Mouse (Mus musculus) midbrain, postnatal 0 days (tissue): ENCODE data around the gene Nexn. TPM values are rescaled to one million over a fixed set of nuclear protein-coding genes. Genes with fewer than 3 reads are reported as not detected.

Experiments
- ATAC-seq: fragments of 200-750 bp; cut with Nextera tagmentation; 2 replicates; pipeline ENCODE4 v1.8.0; 2017; ENCODE audit warnings: moderate number of reproducible peaks, mild to moderate bottlenecking, moderate TSS enrichment, moderate library complexity; ENCODE audit not compliant: low FRiP score
- DNase-seq: peaks from one replicate; pipeline ENCODE4 v3.0.0-alpha.2; 2015; ENCODE audit warnings: low spot score
- H3K27ac ChIP-seq: fragments of 300-500 bp; sonication (generic); 2 replicates; pipeline ENCODE4 v1.5.1; 2014; ENCODE audit warnings: low read depth, mild to moderate bottlenecking, low read length, mixed read lengths
- H3K27me3 ChIP-seq: fragments of 300-500 bp; sonication (generic); 2 replicates; pipeline ENCODE4 v1.6.1; 2014; ENCODE audit warnings: low read length, control low read depth, mixed read lengths; ENCODE audit not compliant: insufficient read depth
- H3K36me3 ChIP-seq: fragments of 300-500 bp; sonication (generic); 2 replicates; pipeline ENCODE4 v1.6.1; 2014; ENCODE audit warnings: low read length, control low read depth, mixed read lengths; ENCODE audit not compliant: insufficient read depth
- H3K4me1 ChIP-seq: fragments of 300-500 bp; sonication (generic); 2 replicates; pipeline ENCODE4 v1.6.1; 2014; ENCODE audit warnings: mild to moderate bottlenecking, control low read depth, antibody characterized with exemption, low read length, mixed read lengths; ENCODE audit not compliant: insufficient read depth
- H3K4me2 ChIP-seq: fragments of 300-500 bp; sonication (generic); 2 replicates; pipeline ENCODE4 v1.6.1; 2014; ENCODE audit warnings: low read depth, mild to moderate bottlenecking, low read length, mixed read lengths; ENCODE audit not compliant: poor library complexity, severe bottlenecking
- H3K4me3 ChIP-seq: fragments of 300-500 bp; sonication (generic); 2 replicates; pipeline ENCODE4 v1.5.1; 2014; ENCODE audit warnings: low read depth, mild to moderate bottlenecking, low read length, moderate library complexity
- H3K9ac ChIP-seq: fragments of 300-500 bp; sonication (generic); replicated peaks from 2 replicates; pipeline ENCODE4 v1.6.1; 2014; ENCODE audit warnings: mild to moderate bottlenecking, low read length, moderate library complexity, mixed read lengths; ENCODE audit not compliant: poor library complexity, severe bottlenecking
- H3K9me3 ChIP-seq: fragments of 300-500 bp; sonication (generic); 2 replicates; pipeline ENCODE4 v1.6.1; 2016; ENCODE audit warnings: low read length, control low read depth
- CTCF ChIP-seq: IDR thresholded peaks from 2 replicates; pipeline ENCODE4 v1.5.1; 2016; ENCODE audit warnings: antibody characterized with exemption, mild to moderate bottlenecking
- WGBS: fragments of 180-500 bp; shearing (Covaris S2); extraction: QIAGEN DNeasy Blood & Tissue Kit; methylation state at CpG from one replicate; pipeline ENCODE4 v1.1.7; 2014; 5-methylcytosine and 5-hydroxymethylcytosine counted together
- polyA plus RNA-seq: library from polyadenylated mRNA; unstranded; fragments of >200 nt; fragmentation: Nextera tagmentation; extraction: Ambion mirVana; gene quantifications from 2 replicates; pipeline ENCODE4 v1.2.1, GENCODE M21; 2015
- total RNA-seq: library from RNA; depleted of rRNA; stranded (reverse); fragments of >200 nt; gene quantifications from 2 replicates; pipeline ENCODE4 v1.2.3, GENCODE M21; 2014

The Nexn gene
- total and polyA plus RNA-seq, 2 experiments from 2014 or later, result 0.11 to 2.3 TPM

DNA sequence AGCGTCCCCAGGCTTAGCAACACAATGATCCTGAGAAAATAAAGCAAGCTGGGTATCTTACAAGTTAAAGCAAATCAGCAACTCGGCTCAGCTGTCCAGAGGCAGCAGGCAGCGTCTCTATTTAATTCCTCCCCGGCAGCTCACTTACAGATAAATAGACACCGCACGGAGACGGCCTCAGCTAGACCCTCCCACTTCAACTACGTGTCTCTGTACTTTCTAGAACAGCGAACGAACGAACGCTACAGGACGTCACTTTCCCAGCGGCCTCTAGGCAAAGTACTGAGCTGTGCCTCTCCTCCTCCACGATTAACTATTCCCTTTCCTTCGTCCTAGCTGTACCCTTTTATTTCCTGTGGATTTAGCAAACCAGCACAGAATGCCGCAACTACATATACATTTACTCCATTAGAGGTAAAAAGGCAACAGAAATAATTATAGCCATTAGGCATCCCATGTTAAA, 72.5 kb downstream of the Nexn start:
- ATAC-seq, result peak; percentile 97
- peak; percentile 31 for TF ChIP-seq CTCF
- WGBS, result under 1% methylated on average over 17 of the region's 17 CpGs
- Histone ChIP-seq H3K9ac (peak overlapping the region; percentile 53), H3K36me3 (no peaks in the 10 kb centered on the region), H3K27ac (peak overlapping the region; percentile 73), H3K9me3 (no peaks in the 10 kb centered on the region), H3K4me3 (peak overlapping the region; percentile 57), H3K27me3 (no peaks in the 10 kb centered on the region), H3K4me2 (peak overlapping the region; percentile 50), H3K4me1 (0 out of 2 replicates have a peak, but pooled peaks cover 4% of the 10 kb centered on the region)
- DNase-seq, result peak; percentile 97

DNA sequence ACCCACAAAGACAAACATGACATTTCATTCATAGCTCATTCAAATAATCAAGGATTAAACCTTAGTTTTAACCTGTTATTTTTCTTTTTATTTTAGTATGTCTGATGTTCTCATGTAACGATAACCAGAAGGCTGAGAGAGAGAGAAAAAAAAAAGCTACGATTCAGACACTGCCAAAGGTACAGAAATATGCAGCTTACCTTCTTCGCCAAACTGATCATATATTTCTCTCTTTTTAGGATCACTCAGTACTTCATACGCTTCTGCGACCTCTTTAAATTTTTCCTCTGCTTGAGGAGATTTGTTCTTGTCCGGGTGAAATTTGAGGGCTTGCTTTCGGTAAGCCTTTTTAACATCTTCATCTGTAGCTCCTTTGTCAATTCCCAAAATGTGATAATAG, 73.0 kb downstream of the Nexn start:
- DNase-seq (no peak), ATAC-seq (no peak)
- peak overlapping the region; percentile 57 for H3K4me3 ChIP-seq
- H3K9me3 ChIP-seq, result no peaks in the 10 kb centered on the region
- peak overlapping the region; percentile 73 for H3K27ac ChIP-seq
- H3K4me2 ChIP-seq, result peak overlapping the region; percentile 50
- H3K4me1 ChIP-seq, result 0 out of 2 replicates have a peak, but pooled peaks cover 4% of the 10 kb centered on the region
- no peaks in the 10 kb centered on the region for H3K27me3 ChIP-seq
- H3K9ac ChIP-seq, result peak overlapping the region; percentile 53
- H3K36me3 ChIP-seq, result no peaks in the 10 kb centered on the region
- no peak for TF ChIP-seq CTCF
- 3% methylated on average over 7 of the region's 7 CpGs for WGBS

DNA sequence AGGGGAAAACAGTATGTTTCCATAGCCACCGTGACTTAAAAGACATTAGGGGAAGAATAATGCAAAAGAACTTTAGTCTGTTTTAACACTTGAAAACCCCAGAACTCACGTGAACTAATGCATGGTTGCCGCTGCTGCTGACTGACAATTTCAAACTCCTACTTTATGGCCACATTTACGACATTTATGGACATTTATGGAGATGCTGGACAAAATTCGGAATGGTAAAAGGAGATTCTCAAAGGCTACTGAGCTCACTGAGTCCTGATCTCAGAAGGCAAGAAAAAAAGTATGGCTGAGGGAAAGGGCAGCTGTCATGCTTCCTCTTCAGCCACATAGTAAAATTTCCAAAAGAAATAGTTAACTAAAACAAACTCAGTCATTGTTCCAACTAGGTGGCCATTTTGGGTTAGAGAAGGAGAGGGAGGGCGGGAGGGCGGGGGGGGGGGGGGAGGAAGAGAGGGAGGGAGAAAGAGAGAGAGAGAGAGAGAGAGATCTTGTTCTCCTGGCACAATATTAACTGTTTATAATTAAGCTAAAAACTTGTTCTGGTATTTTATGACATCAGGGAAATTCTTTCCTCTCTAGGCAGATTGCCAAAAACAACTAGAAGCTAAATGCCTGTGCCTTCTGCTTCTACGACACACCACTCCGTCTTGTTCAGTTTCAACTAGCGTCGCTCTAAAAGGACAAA, 73.8 kb downstream of the Nexn start:
- Histone ChIP-seq H3K27me3 (no peaks in the 10 kb centered on the region), H3K9me3 (no peaks in the 10 kb centered on the region), H3K4me2 (peak overlapping the region; percentile 48), H3K4me3 (peak overlapping the region; percentile 39), H3K9ac (peak overlapping the region; percentile 62; the same call in 1 of the 2 replicates), H3K27ac (no peak overlapping the region), H3K36me3 (no peaks in the 10 kb centered on the region), H3K4me1 (0 out of 2 replicates have a peak, but pooled peaks cover 4% of the 10 kb centered on the region)
- TF ChIP-seq CTCF, result no peak
- 39% methylated on average over 10 of the region's 11 CpGs for WGBS
- DNase-seq (peak; percentile 46), ATAC-seq (no peak)

DNA sequence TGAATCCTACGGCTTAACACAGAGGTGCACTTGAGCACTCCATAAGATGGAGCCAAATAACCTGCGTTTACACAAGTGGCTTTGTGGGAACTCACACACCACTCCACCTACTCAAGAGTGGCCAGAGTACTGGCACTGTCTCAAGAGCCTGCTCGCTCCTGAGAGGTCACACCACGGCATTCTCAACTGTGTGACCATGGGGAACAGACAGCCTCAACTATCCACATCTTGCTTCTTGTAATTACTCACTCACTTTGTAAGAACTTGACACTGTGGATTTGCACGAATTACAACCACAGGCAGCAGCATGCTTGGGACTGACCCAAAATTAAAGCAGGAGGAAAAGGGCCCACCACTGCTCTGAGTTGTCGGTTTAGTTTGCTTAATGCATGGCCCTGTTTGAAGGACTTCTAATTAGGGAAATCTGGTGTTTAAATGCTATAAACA, 74.3 kb downstream of the Nexn start:
- DNase-seq (peak; percentile 19), ATAC-seq (no peak)
- Histone ChIP-seq H3K27me3 (no peaks in the 10 kb centered on the region), H3K4me1 (0 out of 2 replicates have a peak, but pooled peaks cover 4% of the 10 kb centered on the region), H3K9me3 (no peaks in the 10 kb centered on the region), H3K27ac (no peak overlapping the region), H3K36me3 (no peaks in the 10 kb centered on the region), H3K9ac (no peak overlapping the region), H3K4me2 (peak overlapping the region; percentile 48), H3K4me3 (peak overlapping the region; percentile 39)
- 54% methylated on average over 6 of the region's 6 CpGs for WGBS
- no peak for TF ChIP-seq CTCF

DNA sequence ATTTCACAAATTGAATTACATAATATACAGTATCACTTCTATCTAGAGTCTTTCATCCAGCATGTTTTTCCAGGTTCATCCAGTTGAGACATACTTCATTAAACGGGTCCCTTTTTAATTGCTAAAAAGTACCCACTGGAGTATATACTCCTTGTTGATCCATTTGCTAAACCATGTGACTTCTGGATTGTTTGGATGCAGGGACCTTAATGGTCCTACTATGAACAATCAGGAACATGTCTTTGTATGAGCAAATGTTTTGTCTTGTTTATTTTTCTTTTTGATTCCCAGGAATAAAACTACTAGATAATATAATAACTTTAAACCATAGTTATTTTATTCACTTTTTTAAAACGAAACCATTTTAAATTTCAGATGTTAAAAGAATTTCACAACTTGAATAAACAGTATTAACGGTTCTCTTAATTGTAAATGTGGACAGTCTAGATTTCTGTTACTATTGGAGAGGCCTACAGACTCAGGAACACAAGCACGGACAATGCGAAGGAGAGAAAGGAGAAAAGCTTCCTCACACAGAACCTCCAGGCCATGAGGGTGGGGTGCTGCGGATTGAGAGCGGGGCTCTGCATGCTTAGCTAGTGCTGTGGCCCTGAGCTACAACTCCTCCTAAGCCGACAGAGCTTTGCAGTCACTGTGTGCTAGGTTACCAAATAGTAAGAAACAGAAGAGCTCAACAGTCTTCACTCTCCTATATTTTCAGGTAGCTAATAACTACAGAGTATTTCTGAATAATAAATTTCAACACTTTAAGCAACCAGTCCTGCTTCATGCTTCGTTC, 75.3 kb downstream of the Nexn start:
- Histone ChIP-seq H3K4me2 (peak overlapping the region; percentile 40), H3K9ac (no peak overlapping the region), H3K36me3 (no peaks in the 10 kb centered on the region), H3K9me3 (no peaks in the 10 kb centered on the region), H3K27ac (no peak overlapping the region), H3K4me1 (0 out of 2 replicates have a peak, but pooled peaks cover 4% of the 10 kb centered on the region), H3K27me3 (no peaks in the 10 kb centered on the region), H3K4me3 (no peak overlapping the region)
- DNase-seq (no peak), ATAC-seq (no peak)
- TF ChIP-seq CTCF, result no peak
- 74% methylated on average over 9 of the region's 9 CpGs for WGBS
